Mouse (Mus musculus) midbrain, postnatal 0 days (tissue): ENCODE measurements at regions not wholly inside any gene's neighbourhood (a gene's known extent, or its start where the extent isn't known, plus 50 kb on each side); places are given as distances from the start of the nearest gene placed in this dataset.
A peak's percentile ranks its signal among the peaks of the same experiment; 100 is the strongest.
"Not testable (repeated sequence)": the region's sequence is repeated elsewhere in the genome, so short reads cannot be mapped to it uniquely, and the experiment has no call there.

Experiments
- ATAC-seq: fragments of 200-750 bp; cut with Nextera tagmentation; 2 replicates; pipeline ENCODE4 v1.8.0; 2017; ENCODE audit warnings: moderate number of reproducible peaks, mild to moderate bottlenecking, moderate TSS enrichment, moderate library complexity; ENCODE audit not compliant: low FRiP score
- DNase-seq: peaks from one replicate; pipeline ENCODE4 v3.0.0-alpha.2; 2015; ENCODE audit warnings: low spot score
- H3K27ac ChIP-seq: fragments of 300-500 bp; sonication (generic); 2 replicates; pipeline ENCODE4 v1.5.1; 2014; ENCODE audit warnings: low read depth, mild to moderate bottlenecking, low read length, mixed read lengths
- H3K27me3 ChIP-seq: fragments of 300-500 bp; sonication (generic); 2 replicates; pipeline ENCODE4 v1.6.1; 2014; ENCODE audit warnings: low read length, control low read depth, mixed read lengths; ENCODE audit not compliant: insufficient read depth
- H3K36me3 ChIP-seq: fragments of 300-500 bp; sonication (generic); 2 replicates; pipeline ENCODE4 v1.6.1; 2014; ENCODE audit warnings: low read length, control low read depth, mixed read lengths; ENCODE audit not compliant: insufficient read depth
- H3K4me1 ChIP-seq: fragments of 300-500 bp; sonication (generic); 2 replicates; pipeline ENCODE4 v1.6.1; 2014; ENCODE audit warnings: mild to moderate bottlenecking, control low read depth, antibody characterized with exemption, low read length, mixed read lengths; ENCODE audit not compliant: insufficient read depth
- H3K4me2 ChIP-seq: fragments of 300-500 bp; sonication (generic); 2 replicates; pipeline ENCODE4 v1.6.1; 2014; ENCODE audit warnings: low read depth, mild to moderate bottlenecking, low read length, mixed read lengths; ENCODE audit not compliant: poor library complexity, severe bottlenecking
- H3K4me3 ChIP-seq: fragments of 300-500 bp; sonication (generic); 2 replicates; pipeline ENCODE4 v1.5.1; 2014; ENCODE audit warnings: low read depth, mild to moderate bottlenecking, low read length, moderate library complexity
- H3K9ac ChIP-seq: fragments of 300-500 bp; sonication (generic); replicated peaks from 2 replicates; pipeline ENCODE4 v1.6.1; 2014; ENCODE audit warnings: mild to moderate bottlenecking, low read length, moderate library complexity, mixed read lengths; ENCODE audit not compliant: poor library complexity, severe bottlenecking
- H3K9me3 ChIP-seq: fragments of 300-500 bp; sonication (generic); 2 replicates; pipeline ENCODE4 v1.6.1; 2016; ENCODE audit warnings: low read length, control low read depth
- CTCF ChIP-seq: IDR thresholded peaks from 2 replicates; pipeline ENCODE4 v1.5.1; 2016; ENCODE audit warnings: antibody characterized with exemption, mild to moderate bottlenecking
- WGBS: fragments of 180-500 bp; shearing (Covaris S2); extraction: QIAGEN DNeasy Blood & Tissue Kit; methylation state at CpG from one replicate; pipeline ENCODE4 v1.1.7; 2014; 5-methylcytosine and 5-hydroxymethylcytosine counted together

DNA sequence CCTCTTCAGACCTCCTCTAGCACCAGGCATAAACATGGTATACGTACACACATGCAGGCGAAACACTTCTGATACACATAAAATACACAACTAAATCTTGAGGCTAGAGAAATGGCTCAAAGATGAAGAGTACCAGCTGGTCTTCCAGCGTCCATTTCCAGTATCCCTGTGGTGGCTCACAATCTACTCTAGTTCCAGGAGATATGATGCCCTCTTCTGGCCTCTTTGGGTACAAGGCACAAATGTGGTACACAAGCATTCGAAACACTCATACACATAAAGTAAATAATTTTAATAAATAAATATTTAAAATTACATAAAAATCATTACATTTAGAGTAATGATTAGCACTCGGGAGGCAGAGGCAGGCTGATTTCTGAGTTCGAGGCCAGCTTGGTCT is 50.7 kb upstream of the Rabgap1l start:
- no peak for ATAC-seq
- Histone ChIP-seq H3K9me3 (no peaks in the 10 kb centered on the region), H3K4me3 (no peak overlapping the region), H3K36me3 (no peaks in the 10 kb centered on the region), H3K4me2 (no peak overlapping the region), H3K9ac (no peak overlapping the region), H3K27ac (no peak overlapping the region), H3K4me1 (no peaks in the 10 kb centered on the region), H3K27me3 (no peaks in the 10 kb centered on the region)
- no peak for DNase-seq
- 92% methylated on average over 6 of the region's 6 CpGs for WGBS
- TF ChIP-seq CTCF, result no peak

DNA sequence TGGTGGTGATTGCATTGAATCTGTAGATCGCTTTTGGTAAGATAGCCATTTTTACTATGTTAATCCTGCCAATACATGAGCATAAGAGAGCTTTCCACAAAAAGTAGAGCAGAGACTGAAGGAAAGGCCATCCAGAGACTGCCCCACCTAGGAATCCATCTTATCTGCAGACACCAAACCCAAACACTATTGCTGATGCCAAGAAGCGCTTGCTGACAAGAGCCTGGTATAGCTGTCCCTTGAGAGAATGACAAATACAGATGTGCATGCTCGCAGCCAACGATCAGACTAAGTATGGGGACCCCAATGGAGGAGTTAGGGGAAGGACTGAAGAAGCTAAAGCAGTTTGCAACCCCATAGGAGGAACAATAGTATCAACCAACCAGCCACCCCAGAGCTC is 51.7 kb upstream of the Rabgap1l start:
- not testable (repeated sequence) for H3K4me1 ChIP-seq, H3K36me3 ChIP-seq, H3K4me3 ChIP-seq, DNase-seq, ATAC-seq, H3K4me2 ChIP-seq, H3K9ac ChIP-seq, H3K27ac ChIP-seq, H3K9me3 ChIP-seq, H3K27me3 ChIP-seq
- WGBS, result 94% methylated on average over 4 of the region's 4 CpGs

DNA sequence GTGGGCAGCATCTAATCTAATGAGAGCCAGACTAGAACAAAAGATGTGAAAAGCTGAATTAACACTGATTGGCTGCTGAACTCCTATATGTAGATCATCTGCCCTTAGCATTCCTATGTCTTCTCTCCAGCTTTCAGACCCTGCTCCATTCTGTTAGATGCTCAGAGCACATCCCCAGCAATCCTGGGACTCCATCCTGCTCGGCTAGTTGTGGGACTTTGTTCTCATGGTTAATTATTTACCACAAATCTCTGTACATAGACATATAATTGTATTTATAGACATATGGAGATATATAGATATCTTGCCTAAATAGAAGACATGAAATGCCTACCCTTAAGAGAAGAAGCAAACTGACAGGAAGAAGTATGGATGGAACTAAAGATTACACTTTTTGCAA is 55.5 kb upstream of the Rc3h1 start:
- no peak overlapping the region for H3K4me2 ChIP-seq
- H3K27ac ChIP-seq, result no peak overlapping the region
- no peaks in the 10 kb centered on the region for H3K4me1 ChIP-seq
- H3K9ac ChIP-seq, result no peak overlapping the region
- no peak for DNase-seq
- H3K27me3 ChIP-seq, result no peaks in the 10 kb centered on the region
- no peak overlapping the region for H3K4me3 ChIP-seq
- H3K36me3 ChIP-seq, result no peaks in the 10 kb centered on the region
- TF ChIP-seq CTCF, result no peak
- H3K9me3 ChIP-seq, result no peaks in the 10 kb centered on the region
- no peak for ATAC-seq
- 81% methylated on average over 1 of the region's 1 CpGs for WGBS

DNA sequence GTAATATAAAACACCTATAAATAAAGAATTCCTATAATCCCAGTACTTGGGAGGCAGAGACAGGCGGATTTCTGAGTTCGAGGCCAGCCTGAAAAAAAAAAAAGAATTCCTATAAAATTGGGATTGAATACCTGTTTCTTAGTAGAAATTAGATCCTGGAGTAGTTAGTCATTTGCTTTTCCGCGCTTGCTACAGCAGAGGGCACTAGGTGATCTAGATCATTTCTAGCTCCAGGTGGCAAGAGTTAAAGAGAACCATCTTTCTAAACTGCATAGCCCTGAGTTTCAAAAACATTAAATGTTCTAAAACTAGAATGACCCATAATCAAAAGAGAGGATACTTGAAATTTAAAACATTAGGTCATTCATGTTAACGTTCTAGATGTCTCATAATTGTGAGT is 51.8 kb upstream of the Rc3h1 start:
- no peaks in the 10 kb centered on the region for H3K27me3 ChIP-seq
- TF ChIP-seq CTCF, result no peak; the same call in 1 of the 2 replicates
- no peak overlapping the region for H3K4me2 ChIP-seq
- no peak overlapping the region for H3K27ac ChIP-seq
- no peak overlapping the region for H3K4me3 ChIP-seq
- WGBS, result 87% methylated on average over 5 of the region's 5 CpGs
- DNase-seq (no peak), ATAC-seq (no peak)
- H3K4me1 ChIP-seq, result no peaks in the 10 kb centered on the region
- H3K9me3 ChIP-seq, result no peaks in the 10 kb centered on the region
- no peaks in the 10 kb centered on the region for H3K36me3 ChIP-seq
- no peak overlapping the region for H3K9ac ChIP-seq

DNA sequence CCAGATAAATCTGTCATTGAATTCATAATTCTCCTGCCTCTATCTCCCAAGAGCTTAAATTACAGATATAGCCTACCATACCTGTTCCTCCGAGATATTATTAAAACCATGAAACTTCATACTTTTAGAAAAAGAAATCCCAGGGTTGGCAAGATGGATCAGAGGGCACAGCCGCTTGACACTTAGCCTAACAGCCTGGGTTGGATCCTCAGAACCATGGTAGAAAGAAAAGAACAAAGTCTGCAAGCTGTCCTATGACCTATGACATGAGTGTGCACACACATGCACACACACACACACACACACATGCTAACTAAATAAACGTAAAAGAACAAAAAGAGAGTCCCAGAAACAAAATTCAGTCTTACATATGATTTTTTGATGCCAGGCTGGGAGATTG is 50.8 kb upstream of the Rc3h1 start:
- H3K36me3 ChIP-seq, result no peaks in the 10 kb centered on the region
- no peak for TF ChIP-seq CTCF
- H3K4me2 ChIP-seq, result no peak overlapping the region
- ATAC-seq, result no peak
- no peaks in the 10 kb centered on the region for H3K4me1 ChIP-seq
- H3K9me3 ChIP-seq, result no peaks in the 10 kb centered on the region
- no peak overlapping the region for H3K27ac ChIP-seq
- no peaks in the 10 kb centered on the region for H3K27me3 ChIP-seq
- WGBS, result 90% methylated on average over 3 of the region's 3 CpGs
- no peak for DNase-seq
- H3K4me3 ChIP-seq, result no peak overlapping the region
- no peak overlapping the region for H3K9ac ChIP-seq

DNA sequence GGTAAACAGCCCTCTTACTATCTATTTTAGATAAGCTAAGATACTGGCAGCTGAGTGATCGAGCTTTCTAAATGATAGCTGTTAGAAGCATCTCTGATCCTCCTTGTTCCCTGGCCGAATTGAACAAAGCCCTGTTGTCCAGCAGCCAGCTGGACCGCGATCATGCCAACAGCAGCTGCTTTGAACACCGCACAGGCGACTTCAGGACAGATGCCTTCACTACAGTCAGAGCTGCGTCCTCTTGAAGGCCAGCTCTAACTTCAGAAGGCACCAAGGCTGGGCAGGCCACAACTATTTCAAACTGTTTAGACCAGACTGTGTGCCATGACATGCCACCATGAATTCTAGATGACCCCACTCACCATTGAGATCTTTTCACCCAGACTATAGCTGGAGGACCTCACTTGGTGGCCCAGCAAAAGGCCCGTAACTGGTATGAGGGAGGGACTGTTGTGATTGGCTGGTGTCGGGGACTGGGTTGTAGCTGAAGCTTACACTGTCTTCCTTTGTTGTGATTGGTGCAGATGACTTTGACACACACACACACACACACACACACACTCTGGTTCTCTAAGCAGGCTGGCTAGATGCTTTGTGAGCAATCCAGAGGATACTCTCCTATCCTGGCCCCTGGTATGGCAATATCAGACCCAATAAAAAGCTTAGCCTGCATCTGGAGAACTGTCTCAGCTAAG is 50.1 kb upstream of the Rc3h1 start:
- no peak overlapping the region for H3K9ac ChIP-seq
- no peaks in the 10 kb centered on the region for H3K27me3 ChIP-seq
- no peaks in the 10 kb centered on the region for H3K4me1 ChIP-seq
- H3K9me3 ChIP-seq, result no peaks in the 10 kb centered on the region
- no peak for TF ChIP-seq CTCF
- no peak overlapping the region for H3K27ac ChIP-seq
- H3K4me3 ChIP-seq, result no peak overlapping the region
- H3K36me3 ChIP-seq, result no peaks in the 10 kb centered on the region
- ATAC-seq, result no peak
- DNase-seq, result peak; percentile 18
- H3K4me2 ChIP-seq, result no peak overlapping the region
- 81% methylated on average over 9 of the region's 9 CpGs for WGBS
